Mouse (Mus musculus) small intestine, adult 2 months (tissue): ENCODE measurements around the gene Mms19. TPM values are rescaled to one million over a fixed set of nuclear protein-coding genes. Genes with fewer than 3 reads are reported as not detected.

Experiments
- H3K27ac ChIP-seq: fragments of 200-500 bp; 2 replicates; pipeline ENCODE4 v1.5.1; 2012; ENCODE audit warnings: low read depth, low read length, control low read depth, inconsistent platforms; ENCODE audit not compliant: insufficient read depth
- H3K27me3 ChIP-seq: fragments of 200-500 bp; 2 replicates; pipeline ENCODE4 v1.6.1; 2012; ENCODE audit warnings: mild to moderate bottlenecking, moderate library complexity, low read length, inconsistent platforms; ENCODE audit not compliant: control insufficient read depth, insufficient read depth
- H3K36me3 ChIP-seq: fragments of 200-500 bp; 2 replicates; pipeline ENCODE4 v1.6.1; 2012; ENCODE audit warnings: mild to moderate bottlenecking, low read length, control low read depth, inconsistent platforms; ENCODE audit not compliant: control insufficient read depth, insufficient read depth
- H3K4me1 ChIP-seq: fragments of 200-500 bp; 2 replicates; pipeline ENCODE4 v1.6.1; 2012; ENCODE audit warnings: low read length, inconsistent platforms, mixed read lengths; ENCODE audit not compliant: control insufficient read depth, insufficient read depth, insufficient read length
- H3K4me3 ChIP-seq: fragments of 200-500 bp; 2 replicates; pipeline ENCODE4 v1.5.1; 2012; ENCODE audit warnings: low read depth, mild to moderate bottlenecking, control low read depth, inconsistent platforms, low read length, moderate library complexity
- CTCF ChIP-seq: fragments of 200-500 bp; IDR thresholded peaks from 2 replicates; pipeline ENCODE4 v1.5.1; 2012; ENCODE audit warnings: low read depth, mild to moderate bottlenecking, control low read depth, inconsistent platforms, low read length, moderate library complexity, mixed read lengths; ENCODE audit not compliant: insufficient replicate concordance, insufficient read length; ENCODE audit errors: extremely low read depth
- POLR2A ChIP-seq: fragments of 200-500 bp; IDR thresholded peaks from 2 replicates; pipeline ENCODE4 v1.6.1; 2012; ENCODE audit warnings: low read depth, mild to moderate bottlenecking, control low read depth, inconsistent platforms, low read length, moderate library complexity
- WGBS: fragments of 180-500 bp; shearing (Covaris S2); methylation state at CpG from one replicate; pipeline ENCODE4 v1.1.7; 2018; 5-methylcytosine and 5-hydroxymethylcytosine counted together
- polyA plus RNA-seq: library from polyadenylated mRNA; depleted of rRNA; stranded (reverse); fragments of >200 nt; gene quantifications from 2 replicates; pipeline ENCODE4 v1.2.3, GENCODE M21; 2012; rRNA removed

The Mms19 gene
- polyA plus RNA-seq, 1 experiment, result 33.0 TPM

- 53% methylated on average over 4 of the region's 4 CpGs for WGBS
Observed at GRCm38 (mm10) chr19:41898860-41899259, 82.1 kb downstream of the Mms19 start.

GRCm38 (mm10) chr19:41896319-41896711, 84.6 kb downstream of the Mms19 start:
- peak overlapping the region; percentile 75 for H3K4me3 ChIP-seq
- peaks cover 6% of the 10 kb centered on the region; the same call in 1 of the 2 replicates for H3K4me1 ChIP-seq
- H3K27me3 ChIP-seq, result no peaks in the 10 kb centered on the region
- WGBS, result 11% methylated on average over 18 of the region's 18 CpGs
- H3K36me3 ChIP-seq, result no peaks in the 10 kb centered on the region
- TF ChIP-seq POLR2A (no peak), CTCF (no peak)
- no peak overlapping the region for H3K27ac ChIP-seq

More at GRCm38 (mm10) chr19:41898860-41899259, 82.1 kb downstream of the Mms19 start:
- Histone ChIP-seq H3K36me3 (no peaks in the 10 kb centered on the region), H3K4me3 (no peak overlapping the region), H3K4me1 (peaks cover 6% of the 10 kb centered on the region; the same call in 1 of the 2 replicates), H3K27ac (no peak overlapping the region), H3K27me3 (no peaks in the 10 kb centered on the region)
- TF ChIP-seq CTCF (peak; percentile 31; the same call in 1 of the 2 replicates), POLR2A (no peak)

GRCm38 (mm10) chr19:41895460-41896318, 85.3 kb downstream of the Mms19 start, which contains the start of gene Rrp12:
TSS of gene Rrp12 (minus strand) at chr19:41896173.
- 0 out of 2 replicates have a peak, but pooled peaks cover 1% of the 10 kb centered on the region for H3K36me3 ChIP-seq
- no peak for TF ChIP-seq CTCF
- peak; percentile 13 for TF ChIP-seq POLR2A
- peak within 1 kb of the TSS; percentile 75 for H3K4me3 ChIP-seq
- no peaks in the 10 kb centered on the region for H3K27me3 ChIP-seq
- H3K27ac ChIP-seq, result peak within 1 kb of the TSS; percentile 7; the same call in 1 of the 2 replicates
- peaks cover 6% of the 10 kb centered on the region; the same call in 1 of the 2 replicates for H3K4me1 ChIP-seq
- WGBS, result under 1% methylated on average over 46 of the region's 46 CpGs

- Histone ChIP-seq H3K27me3 (no peaks in the 10 kb centered on the region), H3K27ac (peak overlapping the region; percentile 7; the same call in 1 of the 2 replicates), H3K36me3 (peaks cover 2% of the 10 kb centered on the region), H3K4me3 (peak overlapping the region; percentile 75), H3K4me1 (peaks cover 6% of the 10 kb centered on the region; the same call in 1 of the 2 replicates)
- WGBS, result 14% methylated on average over 7 of the region's 7 CpGs
- no peak for TF ChIP-seq CTCF
- TF ChIP-seq POLR2A, result no peak
Observed at GRCm38 (mm10) chr19:41894959-41895358, 86.0 kb downstream of the Mms19 start.

Other genes starting within 250 kb of the Mms19 start
- gene Slit1, start 237.5 kb downstream of the Mms19 start, polyA plus RNA-seq, result 0.27 and 0.94 TPM in 2 replicates
- gene Arhgap19, start 179.1 kb downstream of the Mms19 start, polyA plus RNA-seq, result 0.71 and 2.1 TPM in 2 replicates
- 8.1 and 29.1 TPM in 2 replicates for gene Frat1, start 151.2 kb downstream of the Mms19 start, polyA plus RNA-seq
- gene Frat2, start 133.0 kb downstream of the Mms19 start, polyA plus RNA-seq, result 13.7 and 62.2 TPM in 2 replicates
- 2.4 and 3.0 TPM in 2 replicates for gene Rrp12, start 85.0 kb downstream of the Mms19 start, polyA plus RNA-seq
- gene Pgam1, start 69.2 kb downstream of the Mms19 start, polyA plus RNA-seq, result 159 and 216 TPM in 2 replicates
- gene Exosc1, start 47.7 kb downstream of the Mms19 start, polyA plus RNA-seq, result 4.7 and 5.9 TPM in 2 replicates
- 27.5 and 42.0 TPM in 2 replicates for gene Zdhhc16, start 47.7 kb downstream of the Mms19 start, polyA plus RNA-seq
- gene Ubtd1, start 606 bp upstream of the Mms19 start, polyA plus RNA-seq, result 9.0 and 10.8 TPM in 2 replicates
- gene Ankrd2, start 54.8 kb upstream of the Mms19 start, polyA plus RNA-seq, result not detected in 2 replicates
- gene Hoga1, start 64.5 kb upstream of the Mms19 start, polyA plus RNA-seq, result 0.76 and 2.2 TPM in 2 replicates
- 0.06 TPM in 1 of 2 replicates, not detected in the other for gene 4933411K16Rik, start 71.1 kb upstream of the Mms19 start, polyA plus RNA-seq
- 0.46 and 1.4 TPM in 2 replicates for gene Morn4, start 105.2 kb upstream of the Mms19 start, polyA plus RNA-seq
- gene Pi4k2a, start 109.3 kb upstream of the Mms19 start, polyA plus RNA-seq, result 12.8 and 33.2 TPM in 2 replicates
- 6.9 and 13.6 TPM in 2 replicates for gene Avpi1, start 147.9 kb upstream of the Mms19 start, polyA plus RNA-seq
- 38.0 and 46.4 TPM in 2 replicates for gene Marveld1, start 166.2 kb upstream of the Mms19 start, polyA plus RNA-seq
- gene Zfyve27, start 182.8 kb upstream of the Mms19 start, polyA plus RNA-seq, result 11.5 and 24.0 TPM in 2 replicates
- 7.3 and 8.3 TPM in 2 replicates for gene Sfrp5, start 221.1 kb upstream of the Mms19 start, polyA plus RNA-seq